Mouse (Mus musculus) midbrain, embryonic 10.5 days (tissue): ENCODE data around the gene Gm11639. TPM values are rescaled to one million over a fixed set of nuclear protein-coding genes. Genes with fewer than 3 reads are reported as not detected.

Experiments used
- DNase-seq: peaks from one replicate; pipeline ENCODE4 v3.0.0-alpha.2; 2017; ENCODE audit warnings: low spot score
- H3K27ac ChIP-seq: fragments of 300-500 bp; sonication (generic); replicated peaks from 2 replicates; pipeline ENCODE4 v1.5.1; 2016; ENCODE audit warnings: mild to moderate bottlenecking
- H3K27me3 ChIP-seq: fragments of 300-500 bp; sonication (generic); 2 replicates; pipeline ENCODE4 v1.6.1; 2016; ENCODE audit warnings: low read depth, mild to moderate bottlenecking; ENCODE audit not compliant: poor library complexity, severe bottlenecking
- H3K36me3 ChIP-seq: fragments of 300-500 bp; sonication (generic); 2 replicates; pipeline ENCODE4 v1.6.1; 2016; ENCODE audit warnings: mild to moderate bottlenecking, moderate library complexity
- H3K4me1 ChIP-seq: fragments of 300-500 bp; sonication (generic); 2 replicates; pipeline ENCODE4 v1.6.1; 2016
- H3K4me3 ChIP-seq: fragments of 300-500 bp; sonication (generic); 2 replicates; pipeline ENCODE4 v1.5.1; 2016; ENCODE audit warnings: mild to moderate bottlenecking, moderate library complexity
- H3K9me3 ChIP-seq: fragments of 300-500 bp; sonication (generic); replicated peaks from 2 replicates; pipeline ENCODE4 v1.6.1; 2016; ENCODE audit warnings: mild to moderate bottlenecking
- WGBS: fragments of 180-500 bp; shearing (Covaris S2); methylation state at CpG from one replicate; pipeline ENCODE4 v1.1.7; 2016; 5-methylcytosine and 5-hydroxymethylcytosine counted together
- polyA plus RNA-seq: library from polyadenylated mRNA; unstranded; fragments of >200 nt; fragmentation: Nextera tagmentation; extraction: Ambion mirVana; gene quantifications from 2 replicates; pipeline ENCODE4 v1.2.1, GENCODE M21; 2016

Gene Gm11639
- polyA plus RNA-seq, 1 experiment from 2014 or later, result not detected

GRCm38 (mm10) chr11:105152017-105152300 is 466.5 kb downstream of the Gm11639 start:
- 100% methylated on average over 2 of the region's 4 CpGs for WGBS
- Histone ChIP-seq H3K36me3 (no peaks in the 10 kb centered on the region), H3K9me3 (no peaks in the 10 kb centered on the region), H3K4me1 (peaks cover 28% of the 10 kb centered on the region), H3K4me3 (no peak overlapping the region), H3K27me3 (peaks cover 14% of the 10 kb centered on the region), H3K27ac (no peak overlapping the region)
- DNase-seq, result no peak

DNA sequence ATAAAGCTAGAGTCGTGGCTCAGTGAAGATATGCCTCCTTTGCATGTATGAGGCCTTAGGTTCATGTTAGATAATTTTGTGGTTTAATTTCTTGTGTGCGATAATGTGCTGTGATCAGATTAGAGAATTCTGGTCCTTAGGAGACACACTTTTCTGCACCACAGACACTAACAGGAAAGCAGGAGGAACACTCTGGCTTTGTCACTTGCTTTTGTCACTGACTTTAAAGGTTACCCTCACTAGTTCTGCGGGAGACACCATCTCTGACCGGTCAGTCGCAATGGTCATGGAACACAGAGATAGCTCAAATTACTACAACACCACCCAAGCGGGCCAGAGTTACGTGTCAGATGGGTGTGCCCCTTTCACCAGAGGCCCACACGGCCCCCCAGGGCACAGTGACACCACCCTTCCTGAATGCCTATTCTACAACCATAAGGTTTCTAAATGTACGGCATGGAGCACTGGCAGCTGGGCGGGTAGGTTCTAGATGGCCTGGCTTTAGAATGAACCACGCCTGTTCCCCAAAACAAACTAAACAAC is 466.9 kb downstream of the Gm11639 start:
- H3K27me3 ChIP-seq, result peaks cover 14% of the 10 kb centered on the region
- no peak overlapping the region for H3K27ac ChIP-seq
- no peak overlapping the region for H3K4me3 ChIP-seq
- no peaks in the 10 kb centered on the region for H3K36me3 ChIP-seq
- no peaks in the 10 kb centered on the region for H3K9me3 ChIP-seq
- 84% methylated on average over 11 of the region's 11 CpGs for WGBS
- DNase-seq, result no peak
- peaks cover 28% of the 10 kb centered on the region for H3K4me1 ChIP-seq

DNA sequence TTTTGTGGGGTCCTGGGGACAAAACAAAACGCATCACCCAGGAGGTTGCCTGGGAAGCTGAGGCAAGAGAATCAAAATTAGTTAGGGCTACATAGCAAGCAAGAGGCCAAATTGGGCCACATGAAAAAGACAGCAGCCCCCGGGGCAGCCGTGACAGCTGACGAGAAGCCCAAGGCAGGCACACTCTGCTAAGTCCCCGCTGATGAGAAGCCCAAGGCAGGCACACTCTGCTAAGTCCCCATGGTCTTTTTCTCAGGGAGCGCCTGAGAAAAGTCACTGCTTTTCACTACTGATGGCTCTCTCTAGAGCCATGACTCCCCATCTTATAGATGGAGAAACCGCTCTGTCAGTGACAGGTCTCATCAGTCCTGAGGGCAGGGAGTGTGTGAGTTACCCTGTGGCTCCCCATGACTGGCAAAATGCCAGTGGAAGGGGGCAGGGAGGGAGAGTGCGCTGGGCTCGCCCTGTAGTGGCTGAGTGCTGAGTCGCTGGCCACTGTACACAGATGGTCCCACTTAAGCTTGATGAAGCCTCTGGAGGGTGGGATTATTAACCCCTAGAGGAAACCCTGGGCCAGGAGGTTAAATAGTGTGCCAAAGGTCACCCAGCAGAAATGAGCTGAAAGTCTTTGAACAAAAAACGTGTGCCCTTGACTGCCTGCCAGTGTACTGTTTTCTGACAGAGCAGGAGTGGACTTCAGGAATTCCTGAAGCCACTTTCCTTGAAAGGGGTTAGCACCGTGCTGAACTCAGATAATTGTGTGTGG is 467.7 kb downstream of the Gm11639 start:
- H3K36me3 ChIP-seq, result no peaks in the 10 kb centered on the region
- peak; percentile 50 for DNase-seq
- peaks cover 14% of the 10 kb centered on the region for H3K27me3 ChIP-seq
- peaks cover 28% of the 10 kb centered on the region for H3K4me1 ChIP-seq
- no peak overlapping the region for H3K27ac ChIP-seq
- no peak overlapping the region for H3K4me3 ChIP-seq
- no peaks in the 10 kb centered on the region for H3K9me3 ChIP-seq
- 46% methylated on average over 12 of the region's 12 CpGs for WGBS

GRCm38 (mm10) chr11:105155915-105156314 is 470.4 kb downstream of the Gm11639 start:
- Histone ChIP-seq H3K27ac (no peak overlapping the region), H3K36me3 (no peaks in the 10 kb centered on the region), H3K27me3 (peaks cover 9% of the 10 kb centered on the region), H3K9me3 (no peaks in the 10 kb centered on the region), H3K4me3 (no peak overlapping the region), H3K4me1 (peaks cover 28% of the 10 kb centered on the region)
- whole genome bisulfite sequencing, result 76% methylated on average over 4 of the region's 4 CpGs
- no peak for DNase-seq

DNA sequence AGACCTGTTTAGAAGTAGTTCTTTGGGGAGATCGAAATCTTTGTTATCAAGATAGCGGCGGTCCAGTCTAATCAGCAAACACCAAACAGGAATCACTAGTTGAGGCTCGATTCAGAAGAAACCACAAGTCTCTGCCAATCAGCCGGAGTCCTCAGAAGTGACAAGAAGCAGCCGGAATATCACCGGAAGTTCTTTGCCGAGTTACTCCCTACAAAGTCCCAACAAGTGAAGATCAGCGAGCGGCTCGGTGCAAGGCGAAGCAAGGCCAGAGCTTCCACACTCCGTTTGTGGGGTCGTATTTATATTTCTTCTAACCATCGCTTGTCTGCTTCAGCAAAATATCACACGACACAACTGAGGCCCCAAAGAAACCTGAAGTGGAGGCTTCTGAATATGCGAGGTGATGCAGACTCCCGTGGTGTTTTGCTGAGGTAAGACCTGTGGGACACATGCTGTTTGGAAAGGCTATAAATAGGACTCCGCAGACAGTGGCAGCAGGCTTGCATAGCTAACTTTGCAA is 471.3 kb downstream of the Gm11639 start:
- H3K4me3 ChIP-seq, result no peak overlapping the region
- H3K27me3 ChIP-seq, result peaks cover under 1% of the 10 kb centered on the region; the same call in 1 of the 2 replicates
- DNase-seq, result no peak
- H3K4me1 ChIP-seq, result peaks cover 20% of the 10 kb centered on the region
- H3K9me3 ChIP-seq, result no peaks in the 10 kb centered on the region
- no peaks in the 10 kb centered on the region for H3K36me3 ChIP-seq
- no peak overlapping the region for H3K27ac ChIP-seq
- 84% methylated on average over 19 of the region's 19 CpGs for WGBS

- Histone ChIP-seq H3K27ac (no peak overlapping the region), H3K4me3 (no peak overlapping the region)
Measured at GRCm38 (mm10) chr11:105158047-105158446, 472.5 kb downstream of the Gm11639 start.

GRCm38 (mm10) chr11:105159673-105160360 is 474.3 kb downstream of the Gm11639 start:
- Histone ChIP-seq H3K36me3 (no peaks in the 10 kb centered on the region), H3K27me3 (no peaks in the 10 kb centered on the region), H3K4me3 (no peak overlapping the region), H3K9me3 (peaks cover 23% of the 10 kb centered on the region), H3K27ac (no peak overlapping the region), H3K4me1 (no peaks in the 10 kb centered on the region)
- no peak for DNase-seq
- 65% methylated on average over 6 of the region's 6 CpGs for WGBS

More at GRCm38 (mm10) chr11:105158047-105158446, 472.5 kb downstream of the Gm11639 start:
- H3K9me3 ChIP-seq, result peaks cover 7% of the 10 kb centered on the region
- no peaks in the 10 kb centered on the region for H3K36me3 ChIP-seq
- DNase-seq, result no peak
- peaks cover 11% of the 10 kb centered on the region for H3K4me1 ChIP-seq
- no peaks in the 10 kb centered on the region for H3K27me3 ChIP-seq

- no peaks in the 10 kb centered on the region for H3K36me3 ChIP-seq
- no peak overlapping the region for H3K4me3 ChIP-seq
- H3K27ac ChIP-seq, result no peak overlapping the region
- H3K27me3 ChIP-seq, result peaks cover 6% of the 10 kb centered on the region; the same call in 1 of the 2 replicates
- DNase-seq, result no peak
- H3K9me3 ChIP-seq, result peaks cover 39% of the 10 kb centered on the region
- H3K4me1 ChIP-seq, result no peaks in the 10 kb centered on the region
- 86% methylated on average over 2 of the region's 2 CpGs for WGBS
Measured at GRCm38 (mm10) chr11:105161411-105161810, 475.9 kb downstream of the Gm11639 start.

DNA sequence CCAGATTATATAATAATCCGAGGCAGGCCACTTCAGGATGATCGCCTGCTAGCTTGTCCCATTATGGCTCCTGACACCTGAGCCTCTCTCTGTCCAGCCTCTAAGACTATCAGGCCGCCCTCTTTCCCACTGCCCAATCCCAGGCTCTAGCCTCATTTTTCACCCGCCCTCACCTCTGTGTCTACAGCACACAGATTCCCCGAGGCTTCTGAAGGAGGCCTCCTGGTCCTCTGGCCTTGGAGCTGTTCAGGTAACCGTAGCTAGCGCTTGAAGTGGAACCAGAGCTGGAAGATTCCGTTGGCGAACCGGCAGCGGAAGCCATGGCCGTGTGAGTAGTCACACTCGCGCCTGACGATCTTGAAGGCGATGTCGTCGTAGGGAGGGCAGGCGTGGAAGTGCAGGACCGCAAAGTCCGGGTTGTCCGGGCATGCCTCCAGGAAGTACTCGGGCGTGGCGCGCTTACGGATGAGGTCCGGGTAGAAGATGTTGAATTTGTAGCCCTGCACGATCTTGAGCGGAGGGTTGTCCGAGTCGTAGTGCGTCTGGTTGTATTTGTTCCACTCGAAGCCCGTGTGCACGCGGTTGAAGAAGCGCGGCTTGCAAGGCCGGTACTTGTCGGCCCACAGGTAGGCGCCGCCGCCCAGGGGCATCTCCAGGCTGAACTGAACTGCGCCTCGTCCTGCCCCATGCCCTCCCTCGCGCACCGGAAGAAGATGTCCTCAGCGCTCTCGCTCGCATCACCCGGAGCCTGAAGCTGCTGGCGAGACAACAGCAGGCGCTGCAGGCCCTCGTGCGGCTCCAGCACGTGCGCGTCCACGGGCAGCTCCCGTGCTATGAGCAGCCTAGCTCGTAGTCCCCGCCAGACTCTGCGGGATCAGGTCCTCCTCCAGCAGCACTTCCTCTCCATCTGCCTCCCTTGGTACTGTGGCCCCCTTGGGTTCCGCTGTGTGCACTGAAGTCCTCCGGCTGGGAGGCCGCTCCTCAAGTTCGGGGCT is 479.3 kb downstream of the Gm11639 start:
- H3K36me3 ChIP-seq, result no peaks in the 10 kb centered on the region
- H3K9me3 ChIP-seq, result peaks cover 43% of the 10 kb centered on the region
- WGBS, result 80% methylated on average over 69 of the region's 69 CpGs
- H3K4me1 ChIP-seq, result no peaks in the 10 kb centered on the region
- no peak overlapping the region for H3K27ac ChIP-seq
- H3K4me3 ChIP-seq, result no peak overlapping the region
- H3K27me3 ChIP-seq, result peaks cover 6% of the 10 kb centered on the region; the same call in 1 of the 2 replicates
- no peak for DNase-seq

DNA sequence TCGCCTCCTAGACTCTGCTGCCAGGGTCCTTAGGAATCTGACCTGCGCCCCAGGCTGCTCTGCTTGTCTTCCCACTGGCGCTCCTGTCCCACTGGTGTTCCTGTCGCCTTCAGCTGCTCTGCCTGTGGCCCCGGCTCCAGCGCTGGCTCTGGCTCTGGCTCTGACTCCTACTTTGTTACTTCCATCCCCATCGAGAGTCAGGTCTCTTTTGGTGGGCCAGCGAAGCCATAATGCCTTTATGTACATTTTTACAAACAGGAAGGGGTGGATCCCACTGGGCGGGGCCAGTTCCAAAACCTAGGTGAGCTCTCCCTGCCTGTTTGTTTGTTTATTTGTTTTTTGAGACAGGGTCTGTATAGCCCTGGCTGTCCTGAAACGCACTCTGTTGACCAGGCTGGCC is 481.3 kb downstream of the Gm11639 start:
- Histone ChIP-seq H3K4me3 (no peak overlapping the region), H3K4me1 (no peaks in the 10 kb centered on the region), H3K36me3 (no peaks in the 10 kb centered on the region), H3K27ac (no peak overlapping the region), H3K27me3 (peaks cover 6% of the 10 kb centered on the region; the same call in 1 of the 2 replicates), H3K9me3 (peaks cover 43% of the 10 kb centered on the region)
- 88% methylated on average over 10 of the region's 10 CpGs for WGBS
- no peak for DNase-seq
